Mouse (Mus musculus) left cerebral cortex, postnatal 36 days (tissue): ENCODE data around the gene Cd34. TPM values are rescaled to one million over a fixed set of nuclear protein-coding genes. Genes with fewer than 3 reads are reported as not detected.

Source experiments
- DNase-seq, 2 experiments: peaks; one replicate each; pipeline ENCODE4 v3.0.0; 2021 to 2022; ENCODE audit warnings: low spot score in 2 of 2, mixed read lengths in 1 of 2
- intact Hi-C: fragments of 180-260 bp; cut with DNase I; formaldehyde crosslinking; loops from one replicate; pipeline ENCODE4 v1.15.1; 2025
- total RNA-seq, 2 experiments: library from RNA; stranded (reverse); gene quantifications; 2 replicates each; pipeline ENCODE4 v1.2.3; 2021

Gene Cd34
- total RNA-seq, 2 experiments from 2014 or later = 52.1 to 77.5 TPM

DNA sequence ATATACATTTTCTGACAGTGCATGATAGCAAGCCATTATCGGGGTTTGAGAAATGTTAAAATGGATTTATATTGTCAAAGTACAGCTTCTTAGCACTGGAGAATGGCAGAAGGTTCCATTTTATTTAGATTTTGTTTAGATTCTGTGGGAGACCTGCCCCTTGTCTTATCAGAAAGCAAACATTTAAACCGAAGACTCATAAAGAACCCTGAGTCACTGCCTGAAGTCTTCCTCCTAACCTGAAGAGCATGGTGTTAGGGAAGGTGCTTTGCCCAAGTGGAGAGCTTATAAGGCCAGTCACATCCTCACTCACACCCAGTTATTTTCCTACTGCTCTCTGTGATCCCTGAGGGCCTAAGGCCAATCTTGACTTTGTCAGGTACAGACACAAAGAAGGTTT is 18.4 kb downstream of the Cd34 start:
- intact Hi-C loops = loop anchor here (10.0 kb wide), 1 partner anchor 332 kb away; no protein-coding TSS in a partner anchor
- DNase-seq = no peak

GRCm38 (mm10) chr1:194962181-194962580 is 23.6 kb downstream of the Cd34 start:
- DNase-seq = peak; percentile 70 to 77
- intact Hi-C loops = loop anchor here (2.0 kb wide), 1 partner anchor 83 kb away; no protein-coding TSS in a partner anchor

DNA sequence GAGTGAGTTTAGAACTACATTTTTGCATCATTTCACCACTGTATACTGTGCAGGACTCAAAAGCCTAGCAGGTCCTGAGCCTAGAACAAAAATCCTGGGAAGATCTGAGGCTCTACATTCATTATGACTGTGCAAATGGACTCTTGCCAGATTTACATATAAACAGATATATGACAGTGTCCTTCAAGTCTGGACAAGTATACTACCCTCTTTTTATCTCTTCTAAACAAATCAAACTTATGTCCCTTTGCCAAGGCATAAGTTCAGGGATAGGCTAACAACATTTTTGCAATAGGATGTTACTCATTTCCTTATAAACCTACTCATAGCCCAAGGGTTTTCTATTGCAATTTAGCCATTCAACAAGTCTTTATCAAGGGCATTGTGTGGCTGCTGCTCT is 24.1 kb downstream of the Cd34 start:
- no peak for DNase-seq

GRCm38 (mm10) chr1:194971980-194972379 is 33.4 kb downstream of the Cd34 start:
- intact Hi-C loops = no loop called here
- DNase-seq = peak in 1 of 2 experiments; percentile 31

More for the DNA sequence above, 24.1 kb downstream of the Cd34 start:
- intact Hi-C loops = loop anchor here (2.0 kb wide), 1 partner anchor 84 kb away; no protein-coding TSS in a partner anchor

- intact Hi-C loops = loop anchor here (2.0 kb wide), 1 partner anchor 41 kb away; no protein-coding TSS in a partner anchor
These were observed 37.5 kb downstream of the Cd34 start for GRCm38 (mm10) chr1:194976164-194976516.

GRCm38 (mm10) chr1:194976517-194977370 is 38.1 kb downstream of the Cd34 start:
- DNase-seq = peak; percentile 72

More at GRCm38 (mm10) chr1:194976164-194976516, 37.5 kb downstream of the Cd34 start:
- peak; percentile 93 to 95 for DNase-seq

DNA sequence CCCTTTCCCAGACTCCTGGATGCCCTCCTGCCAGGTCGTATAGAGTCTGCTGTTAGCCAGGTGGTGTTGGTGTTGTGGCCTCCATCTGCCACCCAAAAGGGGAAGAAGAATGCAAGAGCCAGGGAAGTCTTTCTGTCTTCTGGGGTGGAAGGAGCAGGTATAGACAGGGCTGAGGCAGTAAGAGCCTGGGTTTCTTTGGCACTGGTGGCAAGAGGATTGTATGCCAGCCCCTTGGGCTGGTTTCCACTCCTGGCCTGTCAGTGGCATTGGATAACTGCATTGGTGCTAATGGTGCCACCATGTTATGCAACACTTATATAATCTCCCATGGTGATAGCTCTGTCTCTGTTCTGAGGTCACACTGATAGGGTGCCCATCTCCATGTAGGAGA is 38.7 kb downstream of the Cd34 start:
- intact Hi-C loops = loop anchor here (2.0 kb wide), 1 partner anchor 39 kb away; no protein-coding TSS in a partner anchor
- peak; percentile 44 for DNase-seq

More at GRCm38 (mm10) chr1:194976517-194977370, 38.1 kb downstream of the Cd34 start:
- intact Hi-C loops = loop anchor here (2.0 kb wide), 1 partner anchor 40 kb away; no protein-coding TSS in a partner anchor

GRCm38 (mm10) chr1:194977946-194978720 is 39.5 kb downstream of the Cd34 start:
- intact Hi-C loops = loop anchor here (2.0 kb wide), 1 partner anchor 39 kb away; no protein-coding TSS in a partner anchor
- DNase-seq = peak; percentile 50

- intact Hi-C loops = no loop called here
- no peak for DNase-seq
These were observed 42.3 kb downstream of the Cd34 start for GRCm38 (mm10) chr1:194980826-194981435.

GRCm38 (mm10) chr1:194982931-194983690 is 44.5 kb downstream of the Cd34 start:
- DNase-seq = no peak
- intact Hi-C loops = no loop called here

- intact Hi-C loops = no loop called here
- DNase-seq = no peak
These were observed 46.3 kb downstream of the Cd34 start for GRCm38 (mm10) chr1:194984914-194985313.

- intact Hi-C loops = no loop called here
These were observed 47.0 kb downstream of the Cd34 start for GRCm38 (mm10) chr1:194985442-194986210.

DNA sequence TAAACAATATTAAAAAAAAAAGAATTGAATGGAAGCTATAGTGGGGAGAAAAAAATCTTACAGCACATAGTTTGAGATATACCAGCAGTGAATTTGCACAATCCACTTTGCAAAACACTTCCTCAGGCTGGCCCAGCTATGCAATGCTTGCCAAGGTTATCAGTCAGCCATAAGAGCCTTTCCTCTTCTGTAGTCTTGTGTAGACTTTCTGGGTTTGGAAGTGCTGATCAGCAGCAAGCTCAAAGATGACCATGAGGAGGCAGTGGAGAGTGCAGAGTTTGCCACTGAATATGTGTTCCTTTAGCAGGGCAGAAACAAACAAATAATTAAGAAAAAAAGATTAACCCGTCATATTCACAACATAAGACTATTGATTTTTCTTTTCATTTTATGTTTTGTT is 50.4 kb downstream of the Cd34 start:
- no peak for DNase-seq
- intact Hi-C loops = no loop called here

More at GRCm38 (mm10) chr1:194985442-194986210, 47.0 kb downstream of the Cd34 start:
- no peak for DNase-seq

GRCm38 (mm10) chr1:194990976-194991375 is 52.4 kb downstream of the Cd34 start:
- intact Hi-C loops = no loop called here
- no peak for DNase-seq

GRCm38 (mm10) chr1:194991654-194992053 is 53.0 kb downstream of the Cd34 start:
- intact Hi-C loops = no loop called here

GRCm38 (mm10) chr1:194992589-194993317 is 54.1 kb downstream of the Cd34 start:
- no peak for DNase-seq

More at GRCm38 (mm10) chr1:194991654-194992053, 53.0 kb downstream of the Cd34 start:
- no peak for DNase-seq

GRCm38 (mm10) chr1:194993409-194993988 is 54.9 kb downstream of the Cd34 start:
- intact Hi-C loops = no loop called here
- no peak for DNase-seq

More at GRCm38 (mm10) chr1:194992589-194993317, 54.1 kb downstream of the Cd34 start:
- intact Hi-C loops = no loop called here
